Mouse (Mus musculus) MEL (cell line): ENCODE measurements around the gene Zmat3. TPM values are rescaled to one million over a fixed set of nuclear protein-coding genes. Genes with fewer than 3 reads are reported as not detected.

Source experiments
- DNase-seq: peaks from one replicate; pipeline ENCODE4 v3.0.0; 2011; ENCODE audit warnings: low read depth, low spot score
- H3K27ac ChIP-seq: 2 replicates; pipeline ENCODE4 v1.5.1; 2012; ENCODE audit warnings: low read depth, mild to moderate bottlenecking, control low read depth, low read length, moderate library complexity; ENCODE audit not compliant: control insufficient read depth
- H3K27me3 ChIP-seq, 2 experiments: fragments of 150-350 bp in 1 of 2; sonication (generic) in 1 of 2; 2 replicates each; pipeline ENCODE4 v1.6.1; 2012; ENCODE audit warnings: low read length in 2 of 2, mild to moderate bottlenecking in 2 of 2, improper control_type of control experiment in 1 of 2, moderate library complexity in 1 of 2; ENCODE audit not compliant: insufficient read depth in 2 of 2, control insufficient read depth in 1 of 2
- H3K36me3 ChIP-seq, 2 experiments: 2 replicates each; pipeline ENCODE4 v1.6.1; 2012 to 2014; ENCODE audit warnings: low read length in 2 of 2, improper control_type of control experiment in 1 of 2, inconsistent platforms in 1 of 2, mild to moderate bottlenecking in 1 of 2; ENCODE audit not compliant: insufficient read depth in 2 of 2, control insufficient read depth in 1 of 2
- H3K4me1 ChIP-seq, 2 experiments: fragments of 150-350 bp in 1 of 2; sonication (generic) in 1 of 2; 2 replicates each; pipeline ENCODE4 v1.6.1; 2012; ENCODE audit warnings: low read length in 2 of 2, improper control_type of control experiment in 1 of 2, mild to moderate bottlenecking in 1 of 2; ENCODE audit not compliant: insufficient read depth in 2 of 2, control insufficient read depth in 1 of 2
- H3K4me3 ChIP-seq, 2 experiments: fragments of 150-350 bp in 1 of 2; sonication (generic) in 1 of 2; 2 replicates each; pipeline ENCODE4 v1.5.1; 2012; ENCODE audit warnings: low read depth in 2 of 2, low read length in 2 of 2, mild to moderate bottlenecking in 2 of 2, moderate library complexity in 2 of 2, control low read depth in 1 of 2, improper control_type of control experiment in 1 of 2; ENCODE audit not compliant: control insufficient read depth in 1 of 2, insufficient read depth in 1 of 2
- H3K79me2 ChIP-seq: 2 replicates; pipeline ENCODE4 v1.6.1; 2012; ENCODE audit warnings: mild to moderate bottlenecking, low read length, moderate library complexity; ENCODE audit not compliant: control insufficient read depth, poor library complexity, insufficient read depth
- H3K9ac ChIP-seq: 2 replicates; pipeline ENCODE4 v1.6.1; 2012; ENCODE audit warnings: low read depth, mild to moderate bottlenecking, control low read depth, low read length, moderate library complexity; ENCODE audit not compliant: control insufficient read depth, poor library complexity, severe bottlenecking
- H3K9me3 ChIP-seq: fragments of 150-350 bp; sonication (generic); replicated peaks from 2 replicates; pipeline ENCODE4 v1.6.1; 2012; ENCODE audit warnings: mild to moderate bottlenecking, low read length, improper control_type of control experiment, moderate library complexity; ENCODE audit not compliant: insufficient read depth
- CTCF ChIP-seq, 3 experiments: IDR thresholded peaks in 2 of 3; conservative IDR thresholded peaks in 1 of 3; 2 replicates each; pipeline ENCODE4 v1.5.1; 2011 to 2012; ENCODE audit warnings: low read length in 3 of 3, low read depth in 2 of 3, mild to moderate bottlenecking in 2 of 3, improper control_type of control experiment in 1 of 3, inconsistent platforms in 1 of 3, mixed read lengths in 1 of 3, moderate library complexity in 1 of 3; ENCODE audit not compliant: control insufficient read depth in 1 of 3, insufficient read depth in 1 of 3, poor library complexity in 1 of 3, severe bottlenecking in 1 of 3
- E2F4 ChIP-seq: IDR thresholded peaks from 2 replicates; pipeline ENCODE4 v1.6.1; 2011; ENCODE audit warnings: low read depth, low read length, improper control_type of control experiment, borderline replicate concordance
- ELF1 ChIP-seq: IDR thresholded peaks from 2 replicates; pipeline ENCODE4 v1.6.1; 2014; ENCODE audit warnings: low read depth, mild to moderate bottlenecking, inconsistent platforms, low read length, improper control_type of control experiment, moderate library complexity
- EP300 ChIP-seq, 2 experiments: IDR thresholded peaks; 2 replicates each; pipeline ENCODE4 v1.6.1; 2011; ENCODE audit warnings: improper control_type of control experiment in 2 of 2, low read length in 2 of 2, low read depth in 1 of 2, mild to moderate bottlenecking in 1 of 2
- ETS1 ChIP-seq: IDR thresholded peaks from 2 replicates; pipeline ENCODE4 v1.6.1; 2012; ENCODE audit warnings: low read depth, mild to moderate bottlenecking, inconsistent platforms, low read length, improper control_type of control experiment, moderate library complexity
- GABPA ChIP-seq: IDR thresholded peaks from 2 replicates; pipeline ENCODE4 v1.6.1; 2012; ENCODE audit warnings: low read depth, mild to moderate bottlenecking, inconsistent platforms, low read length, improper control_type of control experiment, moderate library complexity
- GATA1 ChIP-seq: IDR thresholded peaks from 2 replicates; pipeline ENCODE4 v1.6.1; 2011; ENCODE audit warnings: low read depth, low read length, improper control_type of control experiment
- JUND ChIP-seq: IDR thresholded peaks from 2 replicates; pipeline ENCODE4 v1.6.1; 2011; ENCODE audit warnings: low read depth, mild to moderate bottlenecking, improper control_type of control experiment, low read length
- KAT2A ChIP-seq: conservative IDR thresholded peaks from 2 replicates; pipeline ENCODE4 v1.6.1; 2012; ENCODE audit warnings: low read depth, low read length, improper control_type of control experiment, inconsistent platforms
- MAFK ChIP-seq: IDR thresholded peaks from 2 replicates; pipeline ENCODE4 v1.6.1; 2011; ENCODE audit warnings: low read depth, mild to moderate bottlenecking, low read length, improper control_type of control experiment, borderline replicate concordance
- MEF2A ChIP-seq: IDR thresholded peaks from 2 replicates; pipeline ENCODE4 v1.6.1; 2014; ENCODE audit warnings: low read depth, mild to moderate bottlenecking, inconsistent platforms, low read length, improper control_type of control experiment; ENCODE audit not compliant: poor library complexity, insufficient replicate concordance, severe bottlenecking; ENCODE audit errors: extremely low read depth
- MXI1 ChIP-seq: IDR thresholded peaks from 2 replicates; pipeline ENCODE4 v1.6.1; 2011; ENCODE audit warnings: mild to moderate bottlenecking, low read depth, low read length, improper control_type of control experiment
- MYB ChIP-seq: IDR thresholded peaks from 2 replicates; pipeline ENCODE4 v1.6.1; 2011; ENCODE audit warnings: mild to moderate bottlenecking, low read depth, low read length, improper control_type of control experiment
- POLR2A ChIP-seq, 2 experiments: IDR thresholded peaks; 2 replicates each; pipeline ENCODE4 v1.6.1; 2011 to 2012; ENCODE audit warnings: low read length in 2 of 2, mild to moderate bottlenecking in 2 of 2, control low read depth in 1 of 2, improper control_type of control experiment in 1 of 2, low read depth in 1 of 2, moderate library complexity in 1 of 2; ENCODE audit not compliant: control insufficient read depth in 1 of 2, insufficient read depth in 1 of 2, poor library complexity in 1 of 2
- POLR2AphosphoS2 ChIP-seq: IDR thresholded peaks from 2 replicates; pipeline ENCODE4 v1.6.1; 2011; ENCODE audit warnings: low read length, improper control_type of control experiment
- POLR2AphosphoS5 ChIP-seq: IDR thresholded peaks from 2 replicates; pipeline ENCODE4 v1.6.1; 2012; ENCODE audit warnings: low read depth, borderline replicate concordance, mild to moderate bottlenecking, inconsistent platforms, low read length, moderate library complexity, mixed read lengths
- RAD21 ChIP-seq: IDR thresholded peaks from 2 replicates; pipeline ENCODE4 v1.6.1; 2011; ENCODE audit warnings: mild to moderate bottlenecking, low read depth, low read length, improper control_type of control experiment
- SIN3A ChIP-seq: IDR thresholded peaks from 2 replicates; pipeline ENCODE4 v1.6.1; 2012; ENCODE audit warnings: low read length, improper control_type of control experiment, inconsistent platforms
- SMC3 ChIP-seq: IDR thresholded peaks from 2 replicates; pipeline ENCODE4 v1.6.1; 2011; ENCODE audit warnings: low read depth, low read length, improper control_type of control experiment
- TBP ChIP-seq: IDR thresholded peaks from 2 replicates; pipeline ENCODE4 v1.8.0; 2011; ENCODE audit warnings: low read depth, low read length, improper control_type of control experiment
- TCF12 ChIP-seq: IDR thresholded peaks from 2 replicates; pipeline ENCODE4 v1.6.1; 2014; ENCODE audit warnings: low read depth, mild to moderate bottlenecking, inconsistent platforms, low read length, improper control_type of control experiment, moderate library complexity
- USF1 ChIP-seq: IDR thresholded peaks from 2 replicates; pipeline ENCODE4 v1.6.1; 2014; ENCODE audit warnings: low read depth, mild to moderate bottlenecking, inconsistent platforms, low read length, improper control_type of control experiment, moderate library complexity
- ZKSCAN1 ChIP-seq: IDR thresholded peaks from 2 replicates; pipeline ENCODE4 v1.6.1; 2012; ENCODE audit warnings: low read depth, mild to moderate bottlenecking, inconsistent platforms, low read length, improper control_type of control experiment, moderate library complexity
- polyA plus RNA-seq, 2 experiments: library from polyadenylated mRNA; stranded (reverse) in 1 of 2; unstranded in 1 of 2; fragments of >175 nt in 1 of 2; fragments of >200 nt in 1 of 2; gene quantifications; 2 replicates each; pipeline versions ENCODE4 v1.2.1 to v1.2.4; 2012; ENCODE audit warnings: low replicate concordance in 2 of 2, low read depth in 1 of 2; ENCODE audit not compliant: insufficient read length in 2 of 2, insufficient read depth in 1 of 2, missing spikeins in 1 of 2
- total RNA-seq: library from RNA; depleted of rRNA; stranded (reverse); fragments of 300-350 nt; gene quantifications from 2 replicates; pipeline ENCODE4 v1.2.3, GENCODE M21; 2012

The Zmat3 gene
- total and polyA plus RNA-seq, 3 experiments, result 3.1 to 4.4 TPM; not detected in 1

GRCm38 (mm10) chr3:32304171-32304570, 61.6 kb downstream of the Zmat3 start:
- DNase-seq, result no peak
- Histone ChIP-seq H3K27ac (no peak overlapping the region), H3K9me3 (no peaks in the 10 kb centered on the region), H3K79me2 (no peaks in the 10 kb centered on the region), H3K4me1 (no peaks in the 10 kb centered on the region), H3K9ac (no peak overlapping the region), H3K4me3 (no peak overlapping the region), H3K36me3 (no peaks in the 10 kb centered on the region), H3K27me3 (no peaks in the 10 kb centered on the region; a peak in 2 of 4 replicates)
- TF ChIP-seq EP300 (IDR thresholded peaks at IDR 0.05; ENCODE audit: low read depth in 1 of 2, low read length in 2 of 2) (no peak), GATA1 (no peak), MYB (no peak), TBP (no peak), MXI1 (no peak), ETS1 (no peak), GABPA (no peak), POLR2AphosphoS5 (no peak), SIN3A (no peak), POLR2AphosphoS2 (no peak), MEF2A (no peak), POLR2A (IDR thresholded peaks at IDR 0.05; ENCODE audit: control insufficient read depth in 1 of 2, insufficient read depth in 1 of 2, low read depth in 1 of 2, low read length in 2 of 2, poor library complexity in 1 of 2) (no peak), KAT2A (no peak), CTCF (IDR thresholded peaks at IDR 0.05 in 2 of 3, conservative IDR thresholded peaks at IDR 0.05 in 1 of 3; ENCODE audit: control insufficient read depth in 1 of 3, insufficient read depth in 1 of 3, low read depth in 2 of 3, low read length in 3 of 3, poor library complexity in 1 of 3, severe bottlenecking in 1 of 3) (no peak), JUND (no peak), RAD21 (no peak), TCF12 (no peak), ZKSCAN1 (no peak), ELF1 (no peak), MAFK (no peak)

- Histone ChIP-seq H3K9me3 (no peaks in the 10 kb centered on the region), H3K79me2 (no peaks in the 10 kb centered on the region), H3K4me1 (no peaks in the 10 kb centered on the region), H3K9ac (no peak overlapping the region), H3K27me3 (no peaks in the 10 kb centered on the region; a peak in 1 of 4 replicates), H3K4me3 (no peak overlapping the region), H3K36me3 (no peaks in the 10 kb centered on the region), H3K27ac (no peak overlapping the region)
- no peak for DNase-seq
- TF ChIP-seq POLR2A (IDR thresholded peaks at IDR 0.05; ENCODE audit: control insufficient read depth in 1 of 2, insufficient read depth in 1 of 2, low read depth in 1 of 2, low read length in 2 of 2, poor library complexity in 1 of 2) (no peak), GABPA (no peak), MAFK (no peak), SMC3 (no peak), ZKSCAN1 (no peak), USF1 (no peak), POLR2AphosphoS2 (no peak), TBP (no peak), ETS1 (no peak), TCF12 (no peak), E2F4 (no peak)
Observed at GRCm38 (mm10) chr3:32292001-32292400, 73.8 kb downstream of the Zmat3 start.
